Mouse (Mus musculus): Measurements from ENCODE around the gene Zfp346. TPM values are rescaled to one million over a fixed set of nuclear protein-coding genes. Genes with fewer than 3 reads are reported as not detected.

The Zfp346 gene
- total RNA-seq, 2 experiments from 2014 or later: 45.8 to 50.9 TPM

DNA sequence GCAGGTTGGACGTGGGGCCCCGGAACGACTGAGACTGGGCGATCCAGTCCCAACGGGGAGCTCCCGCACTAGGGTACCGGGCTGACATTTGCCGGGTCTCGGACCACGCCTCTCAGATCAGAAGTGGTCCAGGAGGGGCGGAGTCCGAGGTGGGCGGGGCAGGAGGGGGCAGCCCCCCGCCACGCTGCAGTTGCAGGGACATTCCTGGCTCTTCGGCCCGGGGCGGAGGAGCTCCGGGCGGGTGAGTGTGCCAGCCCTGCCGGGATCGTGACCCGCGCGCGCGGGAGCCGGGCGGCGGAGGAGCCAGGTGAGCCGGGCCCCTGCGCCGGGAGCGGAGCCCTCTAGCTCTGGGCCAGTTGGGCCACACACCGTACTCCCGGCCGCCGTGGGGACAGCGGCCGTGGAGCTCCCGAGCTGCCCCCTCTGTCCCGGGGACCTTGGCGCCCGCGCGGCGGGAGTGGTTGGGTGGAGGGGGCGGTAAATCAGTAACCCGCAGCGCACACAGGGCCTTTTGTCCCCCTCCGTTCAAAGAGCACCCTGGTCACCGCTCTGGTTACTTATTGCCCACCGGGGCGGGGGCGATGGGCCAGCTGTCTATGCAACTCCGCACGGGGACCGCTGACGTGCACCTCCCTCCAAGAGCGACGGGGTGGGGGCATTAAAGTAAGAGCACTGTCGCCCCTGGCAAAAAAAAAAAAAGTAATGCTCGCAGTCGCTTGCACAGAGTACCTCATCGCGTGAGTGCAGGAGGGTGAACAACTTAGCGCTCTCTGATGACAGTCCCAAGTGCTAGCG lies 47.7 kb downstream of the Zfp346 start, which contains the start of gene Fgfr4:
TSS of gene Fgfr4 (plus strand) at position 20 of the 795 bp plus-strand sequence.
- DNase-seq: peak; percentile 87 to 88

DNA sequence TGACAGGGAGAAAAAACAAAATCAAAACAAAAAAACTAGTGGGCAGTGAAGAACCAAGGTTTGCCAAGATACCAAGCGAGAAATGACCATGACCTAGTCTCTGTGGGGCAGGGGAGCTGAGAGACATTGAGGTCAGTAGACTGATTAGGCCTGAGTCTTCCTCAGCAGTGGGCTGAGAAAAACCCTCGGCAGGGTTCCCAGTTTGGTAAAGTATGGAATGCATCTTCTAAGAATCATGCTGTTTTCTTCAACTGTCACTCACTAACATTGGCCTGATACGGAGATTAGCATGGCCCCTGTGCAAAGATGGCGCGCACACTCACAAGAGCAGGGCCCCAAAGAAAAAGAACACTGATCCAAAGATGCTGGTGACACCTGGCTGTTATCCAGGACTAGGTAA lies 48.8 kb downstream of the Zfp346 start:
- DNase-seq: no peak

DNA sequence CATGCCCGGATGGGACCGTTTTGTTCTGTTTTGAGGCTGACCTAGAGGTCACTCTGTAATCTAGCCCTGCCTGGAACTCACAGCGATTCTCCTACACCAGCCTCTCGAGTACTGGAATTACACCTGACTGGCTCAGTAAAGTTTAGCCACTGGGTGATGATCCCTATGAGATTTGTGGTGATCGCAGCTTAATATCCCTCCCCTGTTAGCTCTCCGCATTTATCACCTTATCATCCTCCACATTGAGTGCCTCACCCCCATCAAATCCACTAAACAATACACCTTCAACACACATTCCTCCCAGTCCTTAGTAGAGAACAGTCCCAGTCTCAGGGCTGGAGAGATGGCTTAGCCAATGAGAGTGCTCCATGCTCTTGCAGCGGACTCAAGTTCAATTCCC lies 57.3 kb downstream of the Zfp346 start:
- no peak for DNase-seq

DNA sequence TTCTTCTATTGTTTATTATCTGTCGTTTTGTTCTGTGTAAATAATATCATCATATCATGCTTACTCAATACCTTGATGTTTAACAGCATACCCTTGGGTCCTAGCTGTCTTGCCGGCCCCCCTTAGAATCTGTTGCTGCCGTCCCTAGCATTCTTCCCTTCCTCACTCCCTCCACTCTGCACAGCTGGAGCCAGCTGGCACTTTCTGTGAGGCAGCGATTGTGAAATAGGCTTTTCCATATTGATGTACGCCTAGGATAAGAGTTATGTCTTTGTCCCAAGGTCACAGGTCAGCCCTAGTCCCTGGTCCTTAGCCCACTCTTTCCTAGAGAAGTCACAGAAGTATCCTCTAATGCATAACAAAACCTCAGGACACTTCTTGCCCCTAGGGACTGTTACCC lies 58.4 kb downstream of the Zfp346 start:
- DNase-seq: no peak

DNA sequence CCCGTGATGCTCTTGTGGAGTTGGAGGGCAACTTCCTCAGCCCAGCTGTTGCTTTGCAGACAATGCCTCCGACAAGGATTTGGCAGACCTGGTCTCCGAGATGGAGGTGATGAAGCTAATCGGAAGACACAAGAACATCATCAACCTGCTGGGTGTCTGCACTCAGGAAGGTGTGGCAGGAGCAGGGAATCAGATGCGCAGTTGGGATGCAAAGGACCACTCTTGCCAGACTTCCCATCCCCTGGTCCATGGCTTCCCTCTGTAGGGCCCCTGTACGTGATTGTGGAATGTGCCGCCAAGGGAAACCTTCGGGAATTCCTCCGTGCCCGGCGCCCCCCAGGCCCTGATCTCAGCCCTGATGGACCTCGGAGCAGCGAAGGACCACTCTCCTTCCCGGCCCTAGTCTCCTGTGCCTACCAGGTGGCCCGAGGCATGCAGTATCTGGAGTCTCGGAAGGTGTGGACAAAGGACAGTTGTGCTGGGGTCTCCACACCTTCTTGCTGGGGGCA lies 60.8 kb downstream of the Zfp346 start:
- no peak for DNase-seq

DNA sequence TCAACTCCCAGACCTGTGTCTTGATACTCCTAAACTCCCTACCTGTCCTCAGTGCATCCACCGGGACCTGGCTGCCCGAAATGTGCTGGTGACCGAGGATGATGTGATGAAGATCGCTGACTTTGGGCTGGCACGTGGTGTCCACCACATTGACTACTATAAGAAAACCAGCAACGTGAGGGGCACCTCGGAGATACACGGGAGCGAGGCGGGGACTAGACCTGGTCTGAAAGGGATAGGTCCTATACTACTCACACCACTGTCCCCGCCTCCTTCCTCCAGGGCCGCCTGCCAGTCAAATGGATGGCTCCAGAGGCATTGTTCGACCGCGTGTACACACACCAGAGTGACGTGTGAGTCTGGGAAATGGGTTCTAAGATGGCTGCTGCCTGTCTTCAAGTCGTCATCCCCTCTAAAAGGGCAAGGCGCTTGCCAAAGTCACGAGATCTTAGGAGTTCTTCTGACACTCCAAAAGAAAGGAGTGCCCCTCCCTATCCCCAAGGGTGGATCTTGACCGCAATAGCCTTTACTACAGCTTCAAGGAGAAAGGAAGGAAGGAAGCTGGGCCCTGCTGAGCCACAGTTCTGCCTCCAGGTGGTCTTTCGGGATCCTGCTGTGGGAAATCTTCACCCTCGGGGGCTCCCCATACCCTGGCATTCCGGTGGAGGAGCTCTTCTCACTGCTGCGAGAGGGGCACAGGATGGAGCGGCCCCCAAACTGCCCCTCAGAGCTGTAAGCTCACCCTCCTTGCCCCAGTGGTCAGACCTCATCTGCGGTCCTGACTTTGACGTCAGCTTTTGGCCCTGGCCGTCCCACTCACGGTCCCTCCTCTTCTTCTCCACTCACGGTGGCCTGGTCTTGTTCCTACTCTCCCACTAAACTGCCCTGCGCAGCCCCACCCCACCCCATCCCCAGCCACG lies 62.0 kb downstream of the Zfp346 start:
- DNase-seq: no peak

DNA sequence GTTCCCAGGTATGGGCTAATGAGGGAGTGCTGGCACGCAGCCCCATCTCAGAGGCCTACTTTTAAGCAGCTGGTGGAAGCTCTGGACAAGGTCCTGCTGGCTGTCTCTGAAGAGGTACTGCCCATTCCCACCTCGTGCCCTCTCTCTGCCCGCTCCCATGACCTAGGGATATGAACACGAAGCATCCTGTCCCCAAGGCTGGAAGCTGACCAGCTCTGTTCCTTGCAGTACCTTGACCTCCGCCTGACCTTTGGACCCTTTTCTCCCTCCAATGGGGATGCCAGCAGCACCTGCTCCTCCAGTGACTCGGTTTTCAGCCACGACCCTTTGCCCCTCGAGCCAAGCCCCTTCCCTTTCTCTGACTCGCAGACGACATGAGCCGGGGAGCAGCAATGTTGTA lies 62.7 kb downstream of the Zfp346 start:
- no peak for DNase-seq

DNA sequence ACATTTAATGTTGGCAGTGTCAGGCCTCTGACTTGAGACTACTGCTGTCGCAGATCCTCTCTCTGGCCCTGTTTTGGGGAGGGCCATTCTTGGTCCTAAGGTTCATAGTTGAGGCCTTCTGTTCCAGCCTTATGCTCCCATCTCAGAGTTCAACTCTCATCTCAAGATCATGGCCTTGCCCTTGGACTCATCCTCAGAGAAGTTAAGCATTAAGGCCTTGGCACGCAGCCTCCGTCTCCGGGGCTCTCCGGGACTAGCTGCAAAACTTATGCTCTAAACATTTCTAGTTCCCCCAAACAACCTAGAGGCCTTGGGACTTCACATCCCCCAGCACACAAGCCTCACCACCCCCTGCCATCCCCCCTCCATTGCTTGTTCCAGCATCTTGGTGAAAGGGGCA lies 63.1 kb downstream of the Zfp346 start:
- DNase-seq: no peak

DNA sequence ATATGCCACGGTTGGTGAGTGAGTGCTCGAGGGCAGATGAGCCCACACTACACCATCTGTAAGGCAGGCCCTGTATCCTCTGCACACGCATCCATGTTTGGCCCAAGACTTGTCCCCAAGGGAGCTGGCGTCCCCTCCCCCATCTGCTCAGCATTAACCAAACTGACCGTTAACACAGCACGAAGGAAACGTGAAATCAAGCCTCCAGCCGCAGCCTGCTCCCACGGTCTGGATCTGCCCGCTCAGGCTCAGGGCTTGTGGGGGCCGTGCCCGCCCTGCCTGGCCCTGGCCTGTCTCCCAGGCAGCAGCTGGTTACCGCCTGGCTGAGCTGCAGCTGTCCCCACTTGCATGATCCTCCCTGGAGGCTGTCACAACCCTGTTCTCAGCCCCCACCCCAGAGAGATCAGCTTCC lies 63.9 kb downstream of the Zfp346 start:
- DNase-seq: no peak

DNA sequence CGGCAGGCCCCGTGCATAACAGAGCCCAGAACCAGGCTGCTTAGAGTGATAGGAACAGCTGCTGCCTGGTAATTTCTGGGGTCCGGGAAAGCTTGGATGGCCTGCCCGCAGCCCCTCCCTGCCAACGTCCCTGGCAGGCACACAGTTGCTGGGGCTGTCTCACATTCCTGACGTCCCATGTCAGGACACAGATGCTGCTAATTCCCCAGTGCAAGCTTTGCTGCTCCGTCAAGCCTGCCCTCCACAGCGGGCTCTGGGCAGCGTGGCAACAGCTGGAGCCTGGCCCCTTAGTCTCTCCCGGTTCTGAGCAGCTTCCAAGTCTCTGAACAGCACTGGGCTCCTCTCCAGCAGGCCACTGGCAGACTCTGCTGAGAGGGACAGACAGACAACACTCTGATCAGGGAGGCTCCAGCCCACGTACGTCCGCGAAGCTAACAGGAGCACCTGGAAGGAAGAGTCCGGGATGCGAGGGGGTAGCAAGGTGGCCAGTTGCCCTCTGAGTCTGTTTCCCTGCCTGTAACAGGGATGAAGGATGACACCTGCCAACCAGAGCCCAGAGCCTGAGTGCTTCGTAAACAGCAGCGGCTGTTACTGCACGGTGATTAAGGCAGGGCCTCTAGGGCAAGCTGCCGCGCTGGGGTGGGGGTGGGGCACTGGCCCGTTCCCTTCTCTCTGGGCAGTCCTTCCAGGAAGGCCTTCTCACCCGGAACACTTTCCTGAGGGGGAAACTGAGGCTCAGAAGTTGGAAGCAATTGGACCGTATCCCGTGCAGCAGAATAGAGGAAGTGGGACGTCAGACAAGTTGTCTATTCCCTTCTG lies 66.6 kb downstream of the Zfp346 start:
- DNase-seq: peak; percentile 68 to 75

DNA sequence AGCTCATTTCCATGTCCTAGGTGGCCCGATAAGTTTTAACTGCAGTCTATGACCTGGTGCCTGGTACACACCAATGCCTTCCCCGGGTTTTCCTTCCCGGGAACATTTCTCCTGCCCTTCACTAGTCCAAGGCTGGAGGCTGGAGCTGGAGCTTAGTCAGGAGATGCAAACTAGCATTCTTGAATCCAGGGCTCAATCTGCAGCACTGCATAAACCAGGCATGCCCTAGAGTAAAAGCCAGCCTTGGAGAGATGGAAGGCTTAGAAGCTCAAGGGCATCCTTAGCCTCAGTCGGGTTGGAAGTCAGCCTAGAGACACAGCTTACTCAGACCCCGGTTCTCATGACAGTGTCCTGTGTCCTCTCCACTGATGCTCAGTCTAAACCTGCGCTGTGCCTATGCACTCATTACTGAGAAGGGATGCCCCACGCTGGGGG lies 67.2 kb downstream of the Zfp346 start:
- DNase-seq: peak in 1 of 2 experiments; percentile 52

DNA sequence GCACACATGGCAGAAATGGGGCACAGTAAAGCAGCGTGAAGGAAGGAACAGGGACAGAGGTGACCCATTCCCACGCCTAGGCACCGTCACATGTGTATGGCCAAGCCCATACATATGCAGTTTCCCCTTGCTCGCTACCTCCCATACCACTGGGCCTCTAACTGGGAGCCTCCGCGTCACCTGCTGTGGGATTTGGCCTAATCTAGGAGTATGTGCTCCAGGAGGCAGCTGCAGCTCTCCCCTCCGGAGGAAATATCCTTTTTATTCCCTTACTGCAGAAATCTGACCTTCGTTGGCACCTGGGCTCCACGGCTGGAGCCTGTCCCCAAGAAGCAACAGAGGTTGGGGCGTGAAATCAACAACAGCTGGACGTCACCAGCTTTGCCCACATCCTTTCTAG lies 69.2 kb downstream of the Zfp346 start:
- DNase-seq: no peak

DNA sequence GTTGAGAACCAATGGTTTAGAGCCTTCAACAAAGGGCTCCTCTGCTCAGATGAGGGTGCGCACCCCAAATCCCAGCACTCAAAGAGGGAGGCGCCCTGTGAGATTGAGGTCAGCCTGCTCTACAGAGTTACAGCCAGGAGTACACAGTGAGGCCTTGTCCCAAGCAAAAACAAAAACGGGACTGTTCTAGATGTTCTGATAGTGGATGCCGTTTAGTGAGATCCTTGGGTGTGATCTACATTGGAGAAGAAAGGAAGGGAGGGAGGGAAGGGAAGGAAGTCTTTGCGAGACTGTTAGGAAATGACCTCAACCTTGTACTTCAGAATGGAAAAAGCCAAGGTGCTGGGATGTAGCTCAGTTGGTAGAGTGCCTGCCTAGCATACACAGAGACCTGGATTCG lies 71.2 kb downstream of the Zfp346 start:
- no peak for DNase-seq

DNA sequence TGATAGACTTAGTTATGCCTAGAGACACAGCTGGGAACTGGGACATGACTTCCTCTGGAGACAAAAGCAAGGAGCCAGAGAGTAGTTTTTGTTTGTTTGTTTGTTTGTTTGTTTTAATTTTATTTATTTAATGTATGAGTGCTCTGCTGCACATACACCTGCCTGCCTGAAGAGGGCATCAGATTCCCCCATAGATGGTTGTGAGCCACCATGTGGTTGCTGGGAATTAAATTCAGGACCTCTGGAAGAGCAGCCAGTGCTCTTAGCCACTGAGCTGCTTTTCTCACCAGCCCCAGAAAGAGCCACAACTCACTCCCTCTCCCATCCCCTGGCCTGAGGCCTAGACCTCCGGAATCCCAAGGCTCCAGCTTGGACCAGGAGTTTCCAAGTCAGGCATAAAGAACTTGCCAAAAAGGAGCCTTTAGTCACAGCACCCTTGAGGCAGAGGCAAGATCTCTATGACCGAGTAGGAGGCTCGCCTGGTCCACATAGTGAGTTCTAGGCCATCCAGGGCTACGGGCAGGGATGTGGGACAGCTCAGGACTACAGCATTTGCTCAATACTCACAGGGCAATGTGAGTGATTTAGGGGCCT lies 72.9 kb downstream of the Zfp346 start:
- no peak for DNase-seq

DNA sequence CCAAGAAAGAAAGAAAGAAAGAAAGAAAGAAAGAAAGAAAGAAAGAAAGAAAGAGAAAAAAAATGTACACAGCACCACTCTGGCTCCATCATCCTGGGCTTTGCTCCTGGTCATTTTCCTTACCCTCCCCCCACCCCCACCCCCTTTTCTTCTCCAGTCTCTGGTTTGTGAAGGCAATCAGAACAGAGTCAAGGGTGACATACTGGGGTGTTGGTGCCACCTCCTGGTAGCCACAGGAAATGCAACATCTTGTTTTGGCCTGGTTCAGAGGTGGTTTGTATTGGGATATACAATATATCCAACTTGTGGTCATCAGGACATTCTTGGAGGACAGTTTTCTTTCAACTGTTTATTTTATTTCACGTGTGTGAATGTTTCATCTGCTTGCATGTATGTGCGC lies 73.4 kb downstream of the Zfp346 start:
- peak; percentile 74 to 79 for DNase-seq

DNA sequence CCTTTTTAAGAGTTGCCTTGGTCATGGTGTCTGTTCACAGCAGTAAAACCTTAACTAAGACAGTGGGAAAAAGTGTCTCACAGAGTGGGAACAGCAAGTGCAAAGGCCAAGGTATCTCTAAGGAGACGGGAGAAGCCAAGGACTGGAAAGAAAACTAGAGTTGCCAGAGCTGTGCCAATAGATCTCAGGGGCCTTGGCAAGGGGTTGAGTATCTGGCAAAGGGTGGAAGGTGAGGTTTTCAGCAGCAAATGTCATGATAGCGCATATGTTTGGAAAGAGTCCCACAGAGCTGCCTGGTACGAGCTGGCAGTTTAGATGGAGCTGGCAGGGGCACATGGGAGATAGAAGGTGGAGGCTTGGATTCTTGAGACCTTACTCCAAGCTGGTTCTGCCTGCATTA lies 74.5 kb downstream of the Zfp346 start:
- no peak for DNase-seq

DNA sequence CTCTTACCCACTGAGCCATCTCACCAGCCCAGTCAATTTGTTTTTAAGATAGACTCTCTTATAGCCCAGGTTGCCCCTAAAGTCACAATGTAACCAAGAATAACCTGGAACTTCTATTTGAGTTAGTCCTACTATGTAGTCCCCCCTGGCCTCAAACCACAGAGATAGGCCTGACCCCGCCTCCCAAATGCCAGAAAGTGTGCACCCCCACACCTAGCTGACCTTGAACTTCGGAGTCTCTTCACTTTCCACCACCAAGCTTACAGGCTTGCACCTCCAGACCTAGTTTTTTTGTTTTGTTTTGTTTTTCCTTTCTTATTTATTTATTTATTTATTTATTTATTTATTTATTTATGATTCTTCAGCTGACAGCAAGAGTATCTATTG lies 76.7 kb downstream of the Zfp346 start:
- no peak for DNase-seq

DNA sequence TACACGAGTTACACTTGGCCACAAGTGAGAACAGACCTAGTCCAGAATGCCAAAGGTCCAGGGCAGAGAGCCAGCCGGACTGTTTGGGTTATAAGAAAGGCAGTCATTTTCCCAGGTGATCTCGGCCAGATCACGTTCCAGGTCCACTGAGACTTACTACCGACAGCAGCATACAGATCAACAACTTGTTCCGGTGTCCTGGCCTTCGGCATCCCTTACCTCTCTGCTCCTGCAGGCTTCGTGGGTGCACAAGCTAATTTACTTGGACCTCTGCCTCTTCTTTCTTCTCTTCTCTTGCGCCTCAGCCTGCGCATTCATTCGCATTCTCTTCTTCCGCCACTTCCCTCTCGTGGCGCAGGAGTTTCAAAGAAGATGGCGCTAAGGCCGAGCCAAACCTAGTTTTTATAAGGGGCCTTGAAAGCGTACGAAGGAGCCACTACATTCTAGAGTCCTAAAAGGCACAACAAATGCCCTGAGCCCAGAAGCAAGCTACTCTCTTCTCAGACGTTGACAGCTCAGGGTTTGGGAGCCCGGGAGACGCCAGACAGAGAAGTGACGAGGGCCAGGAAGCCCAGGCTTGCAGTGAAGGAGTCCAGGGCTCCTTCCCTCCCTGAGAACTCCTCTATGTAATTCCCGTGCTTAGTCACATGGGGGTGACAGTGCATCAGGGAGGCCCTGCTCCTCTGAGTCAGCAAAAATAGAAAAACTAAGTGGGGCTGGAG lies 77.2 kb downstream of the Zfp346 start:
- peak; percentile 76 to 78 for DNase-seq

DNA sequence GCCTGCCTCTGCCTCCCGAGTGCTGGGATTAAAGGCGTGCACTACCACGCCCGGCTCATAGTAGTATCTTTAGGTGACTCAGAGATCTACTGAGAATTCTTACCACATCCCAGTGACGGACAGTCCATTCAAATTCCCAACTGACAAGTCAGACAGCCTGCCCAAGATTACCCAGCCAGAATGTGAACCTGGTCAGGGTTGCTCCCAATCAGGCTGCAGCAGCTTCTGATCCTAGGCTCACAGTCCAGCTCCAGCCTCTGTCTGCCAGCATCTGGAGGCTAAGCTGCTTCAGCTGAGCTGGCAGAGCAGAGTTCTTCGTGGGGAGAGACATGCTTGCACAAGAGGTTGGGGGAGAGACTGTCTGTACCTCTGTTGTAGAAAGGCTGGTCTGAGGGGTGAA lies 78.3 kb downstream of the Zfp346 start:
- DNase-seq: peak; percentile 38 to 59

All from adrenal gland, postnatal 36 days (tissue).